Mouse (Mus musculus) lung, postnatal 0 days (tissue): ENCODE data around the gene Prkg1.

Experiments used
- CTCF ChIP-seq: IDR thresholded peaks from 2 replicates; pipeline ENCODE4 v1.5.1; 2016; ENCODE audit warnings: antibody characterized with exemption, mild to moderate bottlenecking
- EP300 ChIP-seq: IDR thresholded peaks from 2 replicates; pipeline ENCODE4 v1.6.1; 2016; ENCODE audit warnings: antibody characterized with exemption, mild to moderate bottlenecking, control low read depth

GRCm38 (mm10) chr19:30844916-30845315 is 919.9 kb downstream of the Prkg1 start:
- TF ChIP-seq CTCF = no peak
- no peak for TF ChIP-seq EP300
